In the genomic region with DNA sequence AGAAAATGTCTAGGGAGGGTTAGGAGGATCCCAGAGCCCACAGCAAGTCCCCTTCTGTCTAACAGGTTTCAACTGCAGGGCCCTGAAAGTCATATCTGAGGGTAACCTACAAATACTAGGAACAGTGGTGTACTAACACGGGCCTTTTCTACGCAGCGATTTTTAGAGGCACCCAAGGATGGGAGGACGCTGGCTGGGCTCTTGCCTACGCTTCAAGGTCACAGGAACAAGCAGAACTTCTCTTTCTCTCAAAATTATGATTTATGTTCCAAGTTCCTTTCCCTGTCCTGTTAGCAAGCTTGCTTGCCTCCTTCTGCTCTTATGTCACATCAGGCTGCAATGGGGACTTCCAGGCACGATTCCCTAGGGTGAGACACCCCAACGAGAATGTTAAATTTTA, we compare ENCODE assay signal across 24 mouse cellular contexts.
A peak's percentile ranks its signal among the peaks of the same experiment; 100 is the strongest.
DNase-seq lines count a peak whose midpoint lies in the region; ATAC-seq and TF ChIP-seq lines count a peak whose summit lies in the region.
"Had no signal": no experiment of that assay in that cellular context is flagged by ENCODE, and none has a peak within 500 bp of the region (broad histone marks: within the 10 kb centered on the region; RNA-seq: fewer than 3 reads in every experiment).

No protein-coding gene starts in this region.

- no peak for TF ChIP-seq CTCF in thymus, adult 2 months (IDR thresholded peaks at IDR 0.05; ENCODE audit: borderline replicate concordance, control insufficient read depth, extremely low read depth, insufficient read depth, low read length, poor library complexity)
- no peak for TF ChIP-seq CTCF in forebrain, postnatal 0 days (IDR thresholded peaks at IDR 0.05; ENCODE audit: low read depth)

- H3K9me3 ChIP-seq in liver, embryonic 15.5 days (replicated peaks) = no peaks in the 10 kb centered on the region
- H3K9me3 ChIP-seq in forebrain, postnatal 0 days (ENCODE audit: low read length) = no peaks in the 10 kb centered on the region
- H3K9me3 ChIP-seq: embryonic facial prominence, embryonic 15.5 days; forebrain, embryonic 15.5 days; heart, embryonic 13.5 days; hindbrain, embryonic 12.5 days; limb, embryonic 10.5 days; lung, embryonic 15.5 days; midbrain, embryonic 12.5 days; neural tube, embryonic 15.5 days had no signal

- peaks cover 29% of the 10 kb centered on the region for H3K4me1 ChIP-seq in thymus, adult 2 months (replicated peaks; ENCODE audit: control insufficient read depth, insufficient read depth, low read length)
- H3K4me1 ChIP-seq in liver, embryonic 15.5 days (replicated peaks) = peaks cover 57% of the 10 kb centered on the region
- H3K4me1 ChIP-seq in forebrain, postnatal 0 days (ENCODE audit: insufficient read depth) = no peaks in the 10 kb centered on the region

- TF ChIP-seq POLR2A in thymus, adult 2 months (IDR thresholded peaks at IDR 0.05; ENCODE audit: control insufficient read depth, extremely low read depth, insufficient read depth, low read length, poor library complexity) = no peak

- peak; percentile 15 to 57 for DNase-seq in adrenal gland, postnatal 36 days
- DNase-seq in adrenal gland, adult 18-20 months (ENCODE audit: low spot score in 2 of 2) = no peak
- no peak for DNase-seq in thymus, adult 2 months
- no peak for DNase-seq in thymus, adult 18-20 months
- DNase-seq in right cerebral cortex, postnatal 4 days = no peak
- DNase-seq in forebrain, postnatal 0 days = no peak
- DNase-seq in layer of hippocampus, adult 8-10 months (ENCODE audit: low spot score in 2 of 2) = no peak
- DNase-seq: adrenal gland, postnatal 10 days; cerebellum, adult 11 months; cerebellum, adult 9-11 months; gastrocnemius, postnatal 14 days; kidney, adult 11 months; right cerebral cortex, adult 18-20 months had no signal

- H3K4me2 ChIP-seq in liver, embryonic 15.5 days = peak overlapping the region; percentile 32
- H3K4me2 ChIP-seq in forebrain, postnatal 0 days (ENCODE audit: low read depth) = no peak overlapping the region
- H3K4me2 ChIP-seq: embryonic facial prominence, embryonic 15.5 days; forebrain, embryonic 15.5 days; heart, embryonic 13.5 days; hindbrain, embryonic 12.5 days; lung, embryonic 15.5 days; midbrain, embryonic 12.5 days; neural tube, embryonic 15.5 days had no signal

- no peaks in the 10 kb centered on the region for H3K36me3 ChIP-seq in thymus, adult 2 months (ENCODE audit: control insufficient read depth, insufficient read depth, low read length)
- 0 out of 2 replicates have a peak, but pooled peaks cover 3% of the 10 kb centered on the region for H3K36me3 ChIP-seq in liver, embryonic 15.5 days (replicated peaks)
- no peaks in the 10 kb centered on the region; the same call in 1 of the 2 replicates for H3K36me3 ChIP-seq in forebrain, postnatal 0 days (ENCODE audit: insufficient read depth)
- H3K36me3 ChIP-seq: neural tube, embryonic 15.5 days had no signal

- no peak overlapping the region for H3K9ac ChIP-seq in liver, embryonic 15.5 days
- no peak overlapping the region for H3K9ac ChIP-seq in forebrain, postnatal 0 days
- H3K9ac ChIP-seq: embryonic facial prominence, embryonic 15.5 days; forebrain, embryonic 15.5 days; heart, embryonic 13.5 days; hindbrain, embryonic 12.5 days; lung, embryonic 15.5 days; midbrain, embryonic 12.5 days; neural tube, embryonic 15.5 days had no signal

- no peak for ATAC-seq in liver, embryonic 15.5 days (ENCODE audit: insufficient read depth)
- no peak for ATAC-seq in forebrain, postnatal 0 days
- ATAC-seq: forebrain, embryonic 15.5 days; Patski had no signal

- H3K27ac ChIP-seq in thymus, adult 2 months (ENCODE audit: control insufficient read depth, insufficient read depth, low read length) = peak overlapping the region; percentile 96
- H3K27ac ChIP-seq in liver, embryonic 15.5 days (replicated peaks) = peak overlapping the region; percentile 66; the same call in 1 of the 2 replicates
- no peak overlapping the region for H3K27ac ChIP-seq in forebrain, postnatal 0 days (ENCODE audit: low read depth, low read length)
- H3K27ac ChIP-seq: embryonic facial prominence, embryonic 15.5 days; forebrain, embryonic 15.5 days; heart, embryonic 13.5 days; hindbrain, embryonic 12.5 days; left cerebral cortex, adult 2 months; limb, embryonic 10.5 days; lung, embryonic 15.5 days; midbrain, embryonic 12.5 days; neural tube, embryonic 15.5 days had no signal

- WGBS in thymus, adult 2 months = 26% methylated on average over 7 of the region's 7 CpGs
- 23% methylated on average over 7 of the region's 7 CpGs for WGBS in liver, embryonic 15.5 days (ENCODE audit: insufficient replicate concordance)
- 95% methylated on average over 7 of the region's 7 CpGs for WGBS in forebrain, postnatal 0 days

- no peaks in the 10 kb centered on the region for H3K27me3 ChIP-seq in thymus, adult 2 months (ENCODE audit: control insufficient read depth, insufficient read depth, low read length)
- H3K27me3 ChIP-seq in liver, embryonic 15.5 days = peaks cover 23% of the 10 kb centered on the region
- H3K27me3 ChIP-seq in forebrain, postnatal 0 days (ENCODE audit: insufficient read depth, low read length) = no peaks in the 10 kb centered on the region
- H3K27me3 ChIP-seq: embryonic facial prominence, embryonic 15.5 days; forebrain, embryonic 15.5 days; heart, embryonic 13.5 days; hindbrain, embryonic 12.5 days; lung, embryonic 15.5 days; midbrain, embryonic 12.5 days; neural tube, embryonic 15.5 days; Patski had no signal

- no peak overlapping the region for H3K4me3 ChIP-seq in thymus, adult 2 months (ENCODE audit: control insufficient read depth, insufficient read depth, low read length)
- H3K4me3 ChIP-seq in liver, embryonic 15.5 days (replicated peaks) = no peak overlapping the region
- H3K4me3 ChIP-seq in forebrain, postnatal 0 days (ENCODE audit: low read depth, low read length) = no peak overlapping the region
- H3K4me3 ChIP-seq: embryonic facial prominence, embryonic 15.5 days; forebrain, embryonic 15.5 days; heart, embryonic 13.5 days; hindbrain, embryonic 12.5 days; left cerebral cortex, adult 2 months; limb, embryonic 10.5 days; lung, embryonic 15.5 days; midbrain, embryonic 12.5 days; neural tube, embryonic 15.5 days had no signal

Comparison
In these comparisons a context has a peak if more than half of its experiments do, and no peak if none do; other contexts are left out.
1. DNase-seq: peak in adrenal gland, postnatal 36 days (2 of 2); none in adrenal gland, adult 18-20 months (0 of 2), thymus, adult 2 months (single experiment), thymus, adult 18-20 months (0 of 2), right cerebral cortex, postnatal 4 days (single experiment), forebrain, postnatal 0 days (single experiment) and layer of hippocampus, adult 8-10 months (0 of 2).